Mouse (Mus musculus): ENCODE data around the gene Fkbpl. TPM values are rescaled to one million over a fixed set of nuclear protein-coding genes. Genes with fewer than 3 reads are reported as not detected.

The Fkbpl gene
- polyA plus RNA-seq, 1 experiment from 2014 or later: 12.6 TPM

DNA sequence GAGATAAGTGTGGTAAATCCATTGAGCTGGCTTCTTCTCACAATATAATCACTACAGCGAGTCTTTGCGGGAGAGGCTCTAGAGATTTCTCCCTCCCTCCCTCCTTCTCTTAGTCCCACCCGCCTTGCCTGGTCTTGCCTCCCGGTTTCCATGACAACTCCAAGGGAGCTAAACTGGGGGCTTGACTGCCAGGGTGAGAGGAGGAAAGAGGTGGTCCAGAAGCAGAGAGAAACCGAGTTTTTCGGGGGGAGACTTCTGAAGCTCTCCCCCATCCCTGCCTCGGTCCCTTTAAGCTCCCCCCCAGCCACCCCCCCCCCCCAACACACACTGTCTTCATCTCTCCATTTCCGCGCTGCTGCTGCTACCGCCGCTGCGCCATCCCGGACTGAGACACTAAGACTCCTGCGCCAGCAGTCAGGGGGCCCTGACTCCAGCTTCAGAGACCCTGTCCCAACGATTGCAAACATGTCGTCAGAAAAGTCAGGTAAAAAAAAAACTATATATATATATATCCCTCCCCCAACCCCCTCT, 15.3 kb upstream of the Fkbpl start, which contains the start of gene Prrt1:
Prrt1 (plus strand) TSS at position 313 of the 531 bp plus-strand sequence.
- Histone ChIP-seq H3K4me1 (peaks cover 55% of the 10 kb centered on the region), H3K27me3 (ENCODE audit: insufficient read depth, poor library complexity, severe bottlenecking) (peaks cover 62% of the 10 kb centered on the region)
- DNase-seq (ENCODE audit: low spot score): no peak

DNA sequence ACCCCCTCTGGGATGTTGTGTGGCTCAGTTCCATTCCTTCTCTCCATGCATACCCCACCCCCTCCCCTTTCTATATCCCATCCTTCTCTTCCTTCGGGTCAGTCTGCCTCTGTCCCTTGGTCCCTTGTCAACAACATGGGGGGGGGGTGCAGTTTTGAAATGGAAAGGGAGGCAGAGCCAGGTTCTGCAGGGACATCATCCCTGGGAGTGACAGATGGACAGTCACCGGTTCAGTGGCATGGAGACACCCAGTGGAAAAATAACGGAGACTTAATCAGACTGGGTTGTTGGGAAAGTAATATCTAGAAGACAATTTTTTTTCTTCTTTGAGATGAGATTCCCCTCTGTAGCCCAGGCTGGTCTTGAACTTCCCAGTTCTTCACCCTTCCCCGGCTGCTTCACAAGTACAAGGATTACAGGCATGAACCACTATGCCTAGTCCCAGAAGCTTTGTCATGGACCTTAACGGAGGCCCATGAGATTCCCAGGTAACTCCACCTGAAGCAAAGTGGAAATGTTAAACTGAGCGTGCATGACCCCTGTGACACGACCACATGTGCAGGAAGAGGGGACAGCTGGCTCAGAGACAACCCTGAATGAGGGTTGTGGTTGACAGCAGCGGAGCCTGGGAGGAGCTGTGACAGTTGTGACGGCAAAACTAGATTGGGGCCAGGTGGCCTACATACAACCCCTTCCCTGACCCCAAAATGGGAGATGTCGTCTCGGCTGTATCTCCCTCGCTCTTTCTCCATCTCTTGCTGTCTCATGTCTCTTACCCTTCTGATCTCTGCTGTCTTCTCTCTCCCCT, 14.6 kb upstream of the Fkbpl start:
- Histone ChIP-seq H3K27ac (0 out of 2 replicates have a peak overlapping the region, but pooled peaks have one; percentile 1), H3K27me3 (ENCODE audit: insufficient read depth, poor library complexity, severe bottlenecking) (peaks cover 62% of the 10 kb centered on the region), H3K36me3 (peaks cover 6% of the 10 kb centered on the region; the same call in 1 of the 2 replicates), H3K4me1 (peaks cover 55% of the 10 kb centered on the region), H3K9me3 (no peaks in the 10 kb centered on the region), H3K4me3 (peak overlapping the region; percentile 57)
- no peak for DNase-seq (ENCODE audit: low spot score)
- WGBS: 15% methylated on average over 12 of the region's 12 CpGs

More for the DNA sequence above, 15.3 kb upstream of the Fkbpl start, which contains the start of gene Prrt1:
- H3K36me3 ChIP-seq: peaks cover 6% of the 10 kb centered on the region; the same call in 1 of the 2 replicates
- no peaks in the 10 kb centered on the region for H3K9me3 ChIP-seq
- peak within 1 kb of the TSS; percentile 70 for H3K4me3 ChIP-seq
- H3K27ac ChIP-seq: peak within 1 kb of the TSS; percentile 93
- WGBS: 2% methylated on average over 16 of the region's 16 CpGs

DNA sequence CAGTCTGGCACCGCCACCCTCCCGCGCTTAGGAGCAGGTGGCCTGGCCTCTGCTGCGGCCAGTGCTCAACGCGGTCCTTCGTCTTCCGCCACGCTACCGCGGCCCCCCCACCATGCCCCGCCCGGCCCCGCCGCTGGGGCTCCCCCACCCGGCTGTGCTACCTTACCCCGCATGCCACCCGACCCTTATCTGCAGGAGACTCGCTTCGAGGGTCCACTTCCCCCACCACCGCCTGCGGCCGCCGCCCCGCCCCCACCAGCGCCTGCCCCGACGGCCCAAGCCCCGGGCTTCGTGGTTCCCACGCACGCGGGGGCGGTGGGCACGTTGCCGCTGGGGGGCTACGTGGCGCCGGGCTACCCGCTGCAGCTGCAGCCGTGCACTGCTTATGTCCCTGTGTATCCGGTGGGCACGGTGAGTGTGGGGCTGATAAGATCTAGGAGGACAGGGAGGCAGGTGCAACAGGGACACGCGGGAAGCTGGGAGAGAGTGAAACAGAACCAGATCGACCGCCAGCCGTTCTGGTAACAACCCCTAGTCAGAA, 13.7 kb upstream of the Fkbpl start:
- H3K4me3 ChIP-seq: peak overlapping the region; percentile 57
- DNase-seq (ENCODE audit: low spot score): no peak
- no peaks in the 10 kb centered on the region for H3K36me3 ChIP-seq
- no peaks in the 10 kb centered on the region for H3K9me3 ChIP-seq
- peaks cover 68% of the 10 kb centered on the region for H3K27me3 ChIP-seq (ENCODE audit: insufficient read depth, poor library complexity, severe bottlenecking)
- 0 out of 2 replicates have a peak overlapping the region, but pooled peaks have one; percentile 1 for H3K27ac ChIP-seq
- peaks cover 54% of the 10 kb centered on the region for H3K4me1 ChIP-seq
- WGBS: 2% methylated on average over 48 of the region's 48 CpGs

DNA sequence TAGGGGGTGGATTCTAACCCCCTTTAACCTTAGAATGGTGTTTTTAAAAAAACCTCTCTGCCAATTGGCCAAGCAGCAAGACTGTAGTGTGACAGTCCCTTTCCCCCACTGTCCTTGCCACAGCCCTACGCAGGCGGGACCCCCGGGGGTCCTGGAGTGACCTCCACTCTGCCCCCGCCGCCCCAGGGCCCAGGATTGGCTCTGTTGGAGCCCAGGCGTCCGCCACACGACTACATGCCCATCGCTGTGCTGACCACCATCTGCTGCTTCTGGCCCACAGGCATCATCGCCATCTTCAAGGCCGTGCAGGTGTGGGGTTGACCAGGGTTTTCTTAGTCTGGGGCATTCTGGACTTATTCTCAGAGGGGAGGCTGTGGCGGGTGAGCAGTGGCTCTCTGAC, 12.9 kb upstream of the Fkbpl start:
- H3K27me3 ChIP-seq (ENCODE audit: insufficient read depth, poor library complexity, severe bottlenecking): peaks cover 73% of the 10 kb centered on the region
- 0 out of 2 replicates have a peak overlapping the region, but pooled peaks have one; percentile 42 for H3K27ac ChIP-seq
- H3K4me1 ChIP-seq: peaks cover 45% of the 10 kb centered on the region
- 6% methylated on average over 12 of the region's 12 CpGs for WGBS
- no peak for DNase-seq (ENCODE audit: low spot score)
- H3K4me3 ChIP-seq: peak overlapping the region; percentile 57
- no peaks in the 10 kb centered on the region for H3K36me3 ChIP-seq
- H3K9me3 ChIP-seq: no peaks in the 10 kb centered on the region

DNA sequence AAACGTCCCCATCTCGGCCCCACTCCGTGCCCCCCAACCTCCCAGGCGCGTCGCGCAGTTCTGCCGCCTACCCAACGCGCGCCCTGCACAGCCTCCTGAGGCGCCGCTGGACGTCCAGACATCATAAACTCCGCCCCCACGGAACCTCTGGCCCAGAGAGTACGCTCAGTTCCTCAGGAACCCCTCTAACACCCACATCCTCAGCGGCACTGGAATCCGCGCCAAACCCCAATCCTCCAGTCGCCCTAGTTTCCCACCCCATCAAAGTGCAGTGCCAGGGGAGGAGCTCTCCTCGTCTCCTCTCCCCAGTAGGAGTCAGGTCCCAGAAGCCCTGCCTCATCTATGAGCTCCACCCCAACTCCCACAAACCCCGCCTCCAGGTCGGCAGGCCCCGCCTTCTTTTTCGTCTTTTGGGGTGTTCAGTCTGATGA, 12.3 kb upstream of the Fkbpl start:
- H3K27me3 ChIP-seq (ENCODE audit: insufficient read depth, poor library complexity, severe bottlenecking): peaks cover 73% of the 10 kb centered on the region
- 2% methylated on average over 26 of the region's 26 CpGs for WGBS
- H3K4me1 ChIP-seq: peaks cover 44% of the 10 kb centered on the region
- no peaks in the 10 kb centered on the region for H3K9me3 ChIP-seq
- H3K4me3 ChIP-seq: peak overlapping the region; percentile 57
- H3K36me3 ChIP-seq: no peaks in the 10 kb centered on the region
- peak overlapping the region; percentile 42; the same call in 1 of the 2 replicates for H3K27ac ChIP-seq
- DNase-seq (ENCODE audit: low spot score): no peak

DNA sequence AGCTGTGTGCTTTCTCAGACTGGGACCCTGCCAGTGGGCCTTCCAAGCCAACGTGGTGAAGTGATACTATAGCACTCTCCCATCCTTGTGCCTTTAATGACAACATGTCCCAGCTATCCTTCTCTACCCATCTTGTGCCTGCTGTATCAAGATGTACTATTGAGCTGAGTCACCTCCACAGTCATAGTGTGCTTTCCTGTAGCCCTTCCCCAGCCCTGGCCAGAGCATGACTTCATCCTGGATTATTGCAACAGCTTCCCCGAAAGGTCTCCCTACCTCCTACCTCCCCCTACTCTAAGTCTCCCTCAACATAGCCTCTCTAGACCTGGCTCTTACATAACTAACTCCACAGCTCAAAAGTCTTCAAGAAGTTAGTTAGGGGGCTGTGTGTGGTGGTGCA, 8.9 kb upstream of the Fkbpl start:
- no peak overlapping the region for H3K27ac ChIP-seq
- H3K27me3 ChIP-seq (ENCODE audit: insufficient read depth, poor library complexity, severe bottlenecking): peaks cover 46% of the 10 kb centered on the region
- 79% methylated on average over 2 of the region's 2 CpGs for WGBS
- no peak overlapping the region for H3K4me3 ChIP-seq
- no peak for DNase-seq (ENCODE audit: low spot score)
- H3K9me3 ChIP-seq: no peaks in the 10 kb centered on the region
- H3K36me3 ChIP-seq: no peaks in the 10 kb centered on the region
- H3K4me1 ChIP-seq: peaks cover 18% of the 10 kb centered on the region

DNA sequence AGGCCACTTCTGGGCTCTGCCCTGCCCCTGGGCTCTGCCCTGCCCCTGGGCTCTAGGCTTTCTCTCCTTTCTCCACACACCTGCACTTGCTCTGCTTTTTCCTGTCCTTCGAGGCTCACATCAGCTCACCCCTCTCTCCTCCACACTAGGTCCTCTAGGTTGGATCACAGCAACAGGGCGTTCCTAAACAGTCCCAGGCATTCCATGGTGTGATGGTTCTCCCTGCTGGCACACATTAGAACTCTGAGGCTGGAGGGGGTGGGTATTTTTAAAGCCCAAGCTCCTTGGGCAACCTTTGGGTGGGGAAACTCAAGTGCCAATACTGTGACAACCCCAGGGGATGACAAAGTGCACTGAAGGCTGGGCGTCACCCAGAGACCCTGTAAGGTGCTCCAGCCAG, 7.1 kb upstream of the Fkbpl start:
- no peak for DNase-seq (ENCODE audit: low spot score)
- Histone ChIP-seq H3K36me3 (no peaks in the 10 kb centered on the region), H3K9me3 (no peaks in the 10 kb centered on the region), H3K27ac (no peak overlapping the region), H3K27me3 (ENCODE audit: insufficient read depth, poor library complexity, severe bottlenecking) (peaks cover 28% of the 10 kb centered on the region), H3K4me1 (peaks cover 9% of the 10 kb centered on the region), H3K4me3 (no peak overlapping the region)
- 67% methylated on average over 3 of the region's 3 CpGs for WGBS

DNA sequence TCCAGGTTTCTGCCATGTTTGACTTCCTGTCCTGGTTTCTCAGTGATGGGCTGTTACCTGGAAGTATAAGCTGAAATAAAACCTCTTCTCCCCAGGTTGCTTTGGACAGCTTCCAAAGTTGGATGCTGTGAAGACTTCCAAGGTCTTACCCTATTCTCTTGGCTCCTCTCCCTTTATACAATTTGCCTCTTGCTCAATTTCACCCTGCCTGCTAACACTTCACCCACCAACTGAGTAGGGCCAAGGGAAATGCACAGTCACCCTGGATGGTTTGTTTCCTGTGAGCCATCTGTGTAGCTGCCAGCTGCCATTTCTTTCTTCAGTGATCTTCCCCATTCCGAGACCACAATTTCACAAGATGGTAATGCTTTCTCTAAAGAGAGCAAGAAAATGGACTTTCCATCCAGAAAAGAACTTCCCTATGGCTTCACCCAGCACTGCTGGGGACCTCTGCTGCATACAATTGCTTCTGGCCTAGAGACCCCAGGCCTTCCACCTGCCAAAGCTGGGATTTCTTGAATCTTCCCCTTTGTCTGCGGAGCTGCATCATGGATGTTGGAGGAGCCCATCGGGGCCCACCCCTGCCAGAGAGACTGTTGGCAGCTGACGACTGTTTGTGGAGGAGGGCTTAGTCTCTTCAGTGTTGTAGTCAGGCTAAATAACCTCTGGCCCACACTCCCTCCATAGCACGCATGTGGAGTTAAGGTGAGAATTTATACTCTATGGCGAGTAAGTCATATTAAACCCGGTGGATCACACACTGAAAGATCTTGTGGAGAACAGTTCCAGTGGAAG, 4.9 kb upstream of the Fkbpl start:
- Histone ChIP-seq H3K36me3 (no peaks in the 10 kb centered on the region), H3K27ac (0 out of 2 replicates have a peak overlapping the region, but pooled peaks have one; percentile 18), H3K4me1 (peaks cover 8% of the 10 kb centered on the region; the same call in 1 of the 2 replicates), H3K27me3 (ENCODE audit: insufficient read depth, poor library complexity, severe bottlenecking) (peaks cover 11% of the 10 kb centered on the region; the same call in 1 of the 2 replicates), H3K9me3 (no peaks in the 10 kb centered on the region), H3K4me3 (no peak overlapping the region)
- WGBS: 80% methylated on average over 7 of the region's 7 CpGs
- no peak for DNase-seq (ENCODE audit: low spot score)

DNA sequence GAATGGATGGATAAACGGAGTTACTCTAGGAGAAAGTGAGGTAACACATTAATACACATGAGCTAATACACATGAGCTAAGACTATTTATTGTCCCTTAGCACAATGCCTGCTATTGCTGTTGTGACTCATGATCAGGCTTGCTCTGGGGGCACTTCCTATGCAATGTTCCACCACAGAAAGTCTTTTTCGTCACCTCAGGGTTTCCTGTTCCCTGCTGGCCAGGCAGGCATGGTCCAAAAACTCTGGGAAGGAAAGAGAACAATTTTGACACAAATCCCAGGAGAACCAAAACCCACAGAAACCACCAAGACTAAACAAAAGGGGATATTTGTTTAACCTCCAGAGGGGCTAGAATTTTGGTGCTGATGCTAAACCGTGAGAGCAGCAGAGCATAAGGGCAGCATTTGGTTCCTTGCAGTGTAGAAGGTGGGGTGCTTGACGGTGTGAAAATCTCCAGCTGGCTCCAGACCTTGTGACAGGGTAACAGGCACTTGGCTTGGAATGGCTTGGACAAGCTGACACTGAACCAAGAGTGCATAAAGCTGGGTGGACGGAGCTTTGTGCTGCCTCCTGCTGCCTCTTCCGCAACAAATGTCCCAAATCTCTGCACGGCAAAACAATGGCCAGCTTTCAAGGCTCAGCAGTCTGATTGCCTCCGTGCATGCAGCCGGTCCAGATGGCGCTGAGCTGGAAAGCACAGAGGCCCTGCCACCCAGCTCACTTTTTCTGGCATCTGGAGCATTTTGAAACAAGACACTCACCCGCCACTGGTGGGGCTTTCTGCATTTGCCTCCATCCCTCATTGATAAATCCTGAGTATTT, 3.6 kb upstream of the Fkbpl start:
- peak overlapping the region; percentile 17 for H3K27ac ChIP-seq
- H3K4me3 ChIP-seq: no peak overlapping the region
- DNase-seq (ENCODE audit: low spot score): peak; percentile 70
- H3K9me3 ChIP-seq: no peaks in the 10 kb centered on the region
- H3K4me1 ChIP-seq: peaks cover 19% of the 10 kb centered on the region
- H3K36me3 ChIP-seq: peaks cover 4% of the 10 kb centered on the region; the same call in 1 of the 2 replicates
- peaks cover 3% of the 10 kb centered on the region; the same call in 1 of the 2 replicates for H3K27me3 ChIP-seq (ENCODE audit: insufficient read depth, poor library complexity, severe bottlenecking)
- 15% methylated on average over 11 of the region's 11 CpGs for WGBS

DNA sequence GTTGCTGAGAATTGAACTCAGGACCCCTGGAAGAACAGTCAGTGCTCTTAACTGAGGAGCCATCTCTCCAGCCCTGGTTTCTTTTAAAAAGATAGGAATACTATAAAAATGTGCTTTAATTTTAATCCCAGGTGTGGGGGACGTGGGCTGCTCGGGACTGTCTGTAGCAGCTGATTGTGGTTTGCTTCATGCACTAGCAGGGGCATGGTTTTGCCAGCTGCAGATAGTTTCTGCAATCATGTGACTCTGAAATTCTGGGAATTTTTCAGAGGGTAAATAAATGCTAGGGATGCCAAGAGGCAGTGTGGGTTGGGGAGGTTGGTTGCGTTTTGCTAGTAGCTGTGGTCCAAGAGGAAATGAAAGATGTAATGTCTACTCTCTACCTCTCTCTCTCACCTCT, 2.6 kb upstream of the Fkbpl start:
- Histone ChIP-seq H3K27ac (no peak overlapping the region), H3K9me3 (no peaks in the 10 kb centered on the region), H3K36me3 (peaks cover 6% of the 10 kb centered on the region; the same call in 1 of the 2 replicates), H3K4me3 (no peak overlapping the region), H3K4me1 (peaks cover 24% of the 10 kb centered on the region), H3K27me3 (ENCODE audit: insufficient read depth, poor library complexity, severe bottlenecking) (no peaks in the 10 kb centered on the region)
- WGBS: 84% methylated on average over 3 of the region's 3 CpGs
- DNase-seq (ENCODE audit: low spot score): no peak

DNA sequence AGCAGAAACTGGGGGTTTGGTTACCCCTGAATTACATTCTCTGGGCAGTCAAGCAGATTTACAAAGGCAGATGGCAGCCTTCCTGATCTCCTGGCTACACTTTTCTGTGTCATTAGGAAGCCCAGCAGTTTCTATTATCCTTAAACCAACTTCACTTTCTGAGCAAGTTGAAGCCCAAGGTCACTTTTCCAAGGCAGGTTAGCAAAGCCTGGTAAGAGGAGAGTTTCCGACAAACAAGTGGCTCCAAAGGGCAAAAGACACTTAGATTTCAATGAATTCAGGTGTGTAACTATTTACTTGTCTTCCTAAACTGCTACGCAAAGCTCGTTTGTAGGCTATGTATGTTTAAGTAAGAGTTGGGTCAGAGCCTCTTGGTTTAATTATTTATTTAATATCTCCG, 1.2 kb upstream of the Fkbpl start:
- no peak for DNase-seq (ENCODE audit: low spot score)
- WGBS: 81% methylated on average over 4 of the region's 4 CpGs
- Histone ChIP-seq H3K27ac (no peak overlapping the region), H3K36me3 (peaks cover 6% of the 10 kb centered on the region; the same call in 1 of the 2 replicates), H3K4me3 (no peak overlapping the region), H3K27me3 (ENCODE audit: insufficient read depth, poor library complexity, severe bottlenecking) (no peaks in the 10 kb centered on the region), H3K9me3 (no peaks in the 10 kb centered on the region), H3K4me1 (peaks cover 34% of the 10 kb centered on the region)

DNA sequence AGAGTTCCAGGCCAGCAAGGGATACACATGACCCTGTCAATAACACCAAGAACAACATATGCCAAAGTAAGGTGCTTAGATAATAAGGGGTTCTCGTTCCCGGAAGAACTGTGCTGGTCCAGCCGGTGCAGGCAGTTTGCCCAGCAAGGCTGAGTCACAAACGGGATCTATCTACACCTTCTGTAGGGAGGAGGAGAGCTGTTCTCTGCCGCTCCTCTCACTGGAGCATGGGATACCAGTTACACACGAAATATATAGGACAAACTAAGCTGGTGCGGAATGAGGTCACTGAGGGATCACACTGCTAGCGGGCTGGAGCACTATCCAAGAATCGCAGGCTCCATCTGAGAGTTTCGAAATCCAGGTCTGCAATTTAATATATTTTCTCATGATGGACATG, 620 bp upstream of the Fkbpl start:
- no peak overlapping the region for H3K27ac ChIP-seq
- no peak overlapping the region for H3K4me3 ChIP-seq
- no peaks in the 10 kb centered on the region for H3K27me3 ChIP-seq (ENCODE audit: insufficient read depth, poor library complexity, severe bottlenecking)
- no peaks in the 10 kb centered on the region for H3K9me3 ChIP-seq
- H3K36me3 ChIP-seq: peaks cover 10% of the 10 kb centered on the region
- H3K4me1 ChIP-seq: peaks cover 36% of the 10 kb centered on the region
- WGBS: 72% methylated on average over 10 of the region's 10 CpGs
- DNase-seq (ENCODE audit: low spot score): no peak
